Mouse (Mus musculus): Measurements from ENCODE around the gene Hsf5. TPM values are rescaled to one million over a fixed set of nuclear protein-coding genes. Genes with fewer than 3 reads are reported as not detected.

The Hsf5 gene
- polyA plus RNA-seq, 1 experiment from 2014 or later = 0.16 TPM

DNA sequence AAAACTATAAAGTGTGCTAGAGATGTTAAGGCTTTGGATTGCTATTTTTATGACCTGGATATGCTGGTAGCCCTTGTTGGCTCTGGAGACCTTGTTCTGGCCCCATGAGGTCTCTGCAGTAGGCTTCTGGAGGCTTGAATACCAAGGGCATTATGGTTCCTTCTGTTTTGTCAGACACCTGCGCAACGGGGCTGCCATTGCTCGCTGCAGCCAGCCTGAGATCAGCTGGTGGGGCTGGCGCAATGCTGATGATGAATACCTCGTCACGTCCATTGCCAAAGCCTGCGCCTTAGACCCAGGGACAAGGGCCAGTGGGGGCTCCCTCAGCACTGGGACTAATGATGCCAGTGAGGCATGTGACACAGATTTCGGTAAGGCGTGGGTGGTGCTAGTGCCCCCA lies 14.7 kb upstream of the Hsf5 start:
- ATAC-seq (replicated peaks; ENCODE audit: low FRiP score, low read depth) (no peak), DNase-seq (ENCODE audit: low spot score) (no peak)
- Histone ChIP-seq H3K9me3 (replicated peaks; ENCODE audit: low read length) (no peaks in the 10 kb centered on the region), H3K4me3 (replicated peaks; ENCODE audit: low read depth, low read length) (no peak overlapping the region), H3K9ac (ENCODE audit: low read depth, low read length) (no peak overlapping the region), H3K36me3 (ENCODE audit: insufficient read depth, low read length) (peaks cover 88% of the 10 kb centered on the region), H3K27ac (no peak overlapping the region), H3K4me2 (ENCODE audit: low read length) (no peak overlapping the region), H3K4me1 (replicated peaks; ENCODE audit: insufficient read depth, low read length) (0 out of 2 replicates have a peak, but pooled peaks cover 1% of the 10 kb centered on the region), H3K27me3 (ENCODE audit: insufficient read depth, low read length) (no peaks in the 10 kb centered on the region)
- WGBS = 95% methylated on average over 9 of the region's 9 CpGs
- no peak for TF ChIP-seq CTCF (IDR thresholded peaks at IDR 0.05; ENCODE audit: low read depth)

DNA sequence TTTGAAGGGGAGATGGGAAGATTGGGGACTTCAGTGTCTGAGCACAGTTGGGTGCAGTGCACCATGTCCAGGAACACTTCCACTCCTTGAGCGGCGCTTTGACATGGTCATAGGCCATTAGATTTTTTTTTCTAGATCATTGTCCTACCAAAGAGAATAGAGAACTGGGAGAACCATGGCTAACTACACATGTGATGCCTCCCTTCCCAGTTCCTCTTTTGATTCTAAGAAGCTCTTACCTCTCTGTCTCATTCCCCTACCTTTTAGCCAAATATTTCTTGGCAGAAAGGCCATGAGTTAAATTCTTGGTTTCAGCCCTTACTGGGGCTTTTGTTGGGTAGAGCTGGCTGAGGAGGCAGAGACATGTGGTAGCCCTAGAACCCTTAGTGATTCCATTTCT lies 13.4 kb upstream of the Hsf5 start:
- no peaks in the 10 kb centered on the region for H3K27me3 ChIP-seq (ENCODE audit: insufficient read depth, low read length)
- DNase-seq (ENCODE audit: low spot score) (no peak), ATAC-seq (replicated peaks; ENCODE audit: low FRiP score, low read depth) (no peak)
- no peak overlapping the region for H3K4me2 ChIP-seq (ENCODE audit: low read length)
- peaks cover 77% of the 10 kb centered on the region for H3K36me3 ChIP-seq (ENCODE audit: insufficient read depth, low read length)
- WGBS = 95% methylated on average over 2 of the region's 2 CpGs
- no peaks in the 10 kb centered on the region for H3K4me1 ChIP-seq (replicated peaks; ENCODE audit: insufficient read depth, low read length)
- H3K9ac ChIP-seq (ENCODE audit: low read depth, low read length) = no peak overlapping the region
- no peak overlapping the region for H3K4me3 ChIP-seq (replicated peaks; ENCODE audit: low read depth, low read length)
- H3K27ac ChIP-seq = no peak overlapping the region
- H3K9me3 ChIP-seq (replicated peaks; ENCODE audit: low read length) = no peaks in the 10 kb centered on the region
- no peak for TF ChIP-seq CTCF (IDR thresholded peaks at IDR 0.05; ENCODE audit: low read depth)

DNA sequence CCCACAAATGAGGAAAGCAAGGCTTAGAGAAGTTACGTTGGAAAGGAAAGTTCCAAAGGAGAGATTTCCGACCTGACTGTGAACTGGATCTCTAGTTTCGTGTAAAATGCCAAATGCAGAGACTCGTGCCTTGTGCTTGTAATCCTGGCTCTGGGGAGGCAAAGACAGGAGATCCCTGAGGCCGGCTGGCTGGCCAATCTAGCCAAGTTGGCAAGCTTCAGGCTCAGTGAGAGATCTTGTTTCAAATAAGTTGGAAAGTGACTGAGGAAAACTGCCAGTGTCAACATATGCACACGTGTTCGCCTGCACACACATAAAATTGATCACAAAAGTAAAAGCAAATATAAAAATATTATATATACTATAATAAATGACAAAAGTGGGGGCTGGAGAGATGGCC lies 7.7 kb upstream of the Hsf5 start:
- WGBS = 87% methylated on average over 7 of the region's 7 CpGs
- DNase-seq (ENCODE audit: low spot score) (no peak), ATAC-seq (replicated peaks; ENCODE audit: low FRiP score, low read depth) (no peak)

DNA sequence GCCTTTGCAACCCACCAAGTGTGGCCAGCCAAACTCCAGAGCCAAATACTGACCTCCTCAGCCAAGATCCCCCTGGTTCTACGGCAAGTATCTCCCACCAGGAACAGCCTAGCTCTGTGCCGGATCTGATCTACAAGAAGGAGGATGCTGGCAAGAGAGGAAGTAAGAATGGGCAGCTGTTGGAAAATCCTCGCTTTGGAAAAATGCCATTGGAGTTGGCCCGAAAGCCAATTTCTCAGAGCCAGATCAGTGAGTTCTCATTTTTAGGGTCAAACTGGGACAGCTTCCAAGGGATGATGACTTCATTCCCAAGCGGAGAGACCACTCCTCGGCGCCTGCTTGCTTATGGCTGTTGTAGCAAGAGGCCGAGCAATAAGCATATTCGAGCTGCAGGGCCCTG lies 5.4 kb upstream of the Hsf5 start:
- H3K4me2 ChIP-seq (ENCODE audit: low read length) = no peak overlapping the region
- no peak for ATAC-seq (replicated peaks; ENCODE audit: low FRiP score, low read depth)
- 88% methylated on average over 9 of the region's 9 CpGs for WGBS

More for the DNA sequence above, 7.7 kb upstream of the Hsf5 start:
- no peaks in the 10 kb centered on the region for H3K9me3 ChIP-seq (replicated peaks; ENCODE audit: low read length)
- no peaks in the 10 kb centered on the region for H3K27me3 ChIP-seq (ENCODE audit: insufficient read depth, low read length)
- no peak overlapping the region for H3K4me3 ChIP-seq (replicated peaks; ENCODE audit: low read depth, low read length)
- peaks cover 69% of the 10 kb centered on the region for H3K36me3 ChIP-seq (ENCODE audit: insufficient read depth, low read length)
- no peak for TF ChIP-seq CTCF (IDR thresholded peaks at IDR 0.05; ENCODE audit: low read depth)
- no peak overlapping the region for H3K9ac ChIP-seq (ENCODE audit: low read depth, low read length)
- H3K27ac ChIP-seq = no peak overlapping the region
- no peak overlapping the region for H3K4me2 ChIP-seq (ENCODE audit: low read length)
- no peaks in the 10 kb centered on the region for H3K4me1 ChIP-seq (replicated peaks; ENCODE audit: insufficient read depth, low read length)

DNA sequence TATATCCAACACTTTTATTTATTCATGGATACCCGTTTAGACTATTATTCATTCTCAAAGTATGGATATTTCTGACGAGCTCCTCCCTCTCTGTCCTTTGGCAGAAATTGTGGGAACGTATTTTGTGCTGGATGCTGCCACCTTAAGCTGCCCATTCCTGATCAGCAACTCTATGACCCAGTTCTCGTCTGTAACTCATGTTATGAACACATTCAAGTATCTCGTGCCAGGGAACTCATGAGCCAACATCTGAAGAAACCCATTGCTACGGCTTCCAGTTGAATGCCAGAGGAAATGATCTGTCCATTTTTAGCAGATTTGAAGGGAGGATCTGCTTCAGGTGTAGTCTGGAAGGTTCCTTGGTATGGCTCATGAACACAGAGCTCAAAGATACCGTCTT lies 3.0 kb upstream of the Hsf5 start:
- no peak for TF ChIP-seq CTCF (IDR thresholded peaks at IDR 0.05; ENCODE audit: low read depth)
- WGBS = 89% methylated on average over 7 of the region's 7 CpGs
- Histone ChIP-seq H3K27me3 (ENCODE audit: insufficient read depth, low read length) (no peaks in the 10 kb centered on the region), H3K4me3 (replicated peaks; ENCODE audit: low read depth, low read length) (no peak overlapping the region), H3K27ac (no peak overlapping the region), H3K4me1 (replicated peaks; ENCODE audit: insufficient read depth, low read length) (no peaks in the 10 kb centered on the region), H3K4me2 (ENCODE audit: low read length) (no peak overlapping the region), H3K36me3 (ENCODE audit: insufficient read depth, low read length) (peaks cover 84% of the 10 kb centered on the region), H3K9ac (ENCODE audit: low read depth, low read length) (no peak overlapping the region), H3K9me3 (replicated peaks; ENCODE audit: low read length) (no peaks in the 10 kb centered on the region)
- no peak for ATAC-seq (replicated peaks; ENCODE audit: low FRiP score, low read depth)
- no peak for DNase-seq (ENCODE audit: low spot score)

More for the DNA sequence above, 5.4 kb upstream of the Hsf5 start:
- TF ChIP-seq CTCF (IDR thresholded peaks at IDR 0.05; ENCODE audit: low read depth) = no peak
- Histone ChIP-seq H3K27me3 (ENCODE audit: insufficient read depth, low read length) (no peaks in the 10 kb centered on the region), H3K4me3 (replicated peaks; ENCODE audit: low read depth, low read length) (no peak overlapping the region), H3K36me3 (ENCODE audit: insufficient read depth, low read length) (peaks cover 72% of the 10 kb centered on the region), H3K27ac (no peak overlapping the region), H3K4me1 (replicated peaks; ENCODE audit: insufficient read depth, low read length) (no peaks in the 10 kb centered on the region), H3K9me3 (replicated peaks; ENCODE audit: low read length) (no peaks in the 10 kb centered on the region), H3K9ac (ENCODE audit: low read depth, low read length) (no peak overlapping the region)
- DNase-seq (ENCODE audit: low spot score) = no peak

DNA sequence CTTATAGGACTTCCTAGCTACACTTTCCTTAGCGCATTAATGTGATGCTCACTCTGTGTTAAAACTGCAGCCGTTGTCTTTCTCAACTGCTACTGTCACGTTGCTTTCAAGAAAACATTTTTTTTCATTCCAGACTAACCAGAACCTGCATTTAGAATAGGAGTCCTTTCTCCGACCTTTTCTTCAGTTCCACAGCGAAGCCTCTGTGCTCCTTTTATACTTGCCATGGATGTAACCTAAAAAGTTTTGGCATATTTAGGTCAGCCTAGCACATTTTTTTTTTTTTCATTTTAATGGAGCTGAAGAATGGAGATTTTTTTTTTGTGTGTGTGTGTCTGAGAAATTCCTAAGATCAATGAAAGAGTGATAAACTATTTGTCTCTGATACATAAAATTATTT lies 1.4 kb upstream of the Hsf5 start:
- no peaks in the 10 kb centered on the region for H3K27me3 ChIP-seq (ENCODE audit: insufficient read depth, low read length)
- no peak overlapping the region for H3K27ac ChIP-seq
- H3K9ac ChIP-seq (ENCODE audit: low read depth, low read length) = no peak overlapping the region
- H3K4me3 ChIP-seq (replicated peaks; ENCODE audit: low read depth, low read length) = no peak overlapping the region
- WGBS = 92% methylated on average over 5 of the region's 5 CpGs
- no peaks in the 10 kb centered on the region for H3K9me3 ChIP-seq (replicated peaks; ENCODE audit: low read length)
- TF ChIP-seq CTCF (IDR thresholded peaks at IDR 0.05; ENCODE audit: low read depth) = no peak
- H3K4me1 ChIP-seq (replicated peaks; ENCODE audit: insufficient read depth, low read length) = no peaks in the 10 kb centered on the region
- peaks cover 77% of the 10 kb centered on the region for H3K36me3 ChIP-seq (ENCODE audit: insufficient read depth, low read length)
- no peak for DNase-seq (ENCODE audit: low spot score)
- ATAC-seq (replicated peaks; ENCODE audit: low FRiP score, low read depth) = no peak
- H3K4me2 ChIP-seq (ENCODE audit: low read length) = no peak overlapping the region

DNA sequence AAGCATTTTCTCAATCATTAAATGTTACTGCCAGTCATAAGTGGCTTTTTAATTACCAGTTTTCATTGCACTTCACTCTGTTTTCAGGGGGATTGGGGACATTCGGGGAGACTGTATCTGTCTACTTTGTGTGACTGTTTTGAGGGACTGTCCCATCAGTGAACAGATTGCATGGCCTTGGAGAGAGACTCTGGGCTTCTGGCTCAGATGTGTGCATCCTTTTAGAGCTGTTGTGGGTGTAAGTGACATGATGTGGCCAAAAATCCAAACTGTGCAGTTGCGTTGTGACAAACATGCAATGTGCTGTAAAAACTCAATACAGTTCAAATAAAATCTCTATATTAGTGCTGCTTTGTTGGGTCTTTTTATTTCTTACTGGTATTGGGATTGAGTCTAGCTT lies 1.0 kb upstream of the Hsf5 start:
- no peak overlapping the region for H3K27ac ChIP-seq
- TF ChIP-seq CTCF (IDR thresholded peaks at IDR 0.05; ENCODE audit: low read depth) = no peak
- DNase-seq (ENCODE audit: low spot score) = no peak
- H3K27me3 ChIP-seq (ENCODE audit: insufficient read depth, low read length) = no peaks in the 10 kb centered on the region
- H3K9ac ChIP-seq (ENCODE audit: low read depth, low read length) = no peak overlapping the region
- H3K4me3 ChIP-seq (replicated peaks; ENCODE audit: low read depth, low read length) = no peak overlapping the region
- no peak for ATAC-seq (replicated peaks; ENCODE audit: low FRiP score, low read depth)
- no peaks in the 10 kb centered on the region for H3K4me1 ChIP-seq (replicated peaks; ENCODE audit: insufficient read depth, low read length)
- 95% methylated on average over 2 of the region's 2 CpGs for WGBS
- H3K4me2 ChIP-seq (ENCODE audit: low read length) = no peak overlapping the region
- H3K36me3 ChIP-seq (ENCODE audit: insufficient read depth, low read length) = peaks cover 73% of the 10 kb centered on the region
- H3K9me3 ChIP-seq (replicated peaks; ENCODE audit: low read length) = no peaks in the 10 kb centered on the region
